Mouse (Mus musculus) lung, adult 2 months (tissue): ENCODE measurements around the gene March1. TPM values are rescaled to one million over a fixed set of nuclear protein-coding genes. Genes with fewer than 3 reads are reported as not detected.

Source experiments
- DNase-seq: peaks from one replicate; pipeline ENCODE4 v3.0.0; 2022
- H3K4me1 ChIP-seq: fragments of 200-500 bp; 2 replicates; pipeline ENCODE4 v1.6.1; 2011; ENCODE audit warnings: low read length; ENCODE audit not compliant: control insufficient read depth, insufficient read depth
- H3K4me3 ChIP-seq: fragments of 200-500 bp; replicated peaks from 2 replicates; pipeline ENCODE3; 2011; ENCODE audit warnings: low read depth, mild to moderate bottlenecking, control low read depth, low read length; ENCODE audit errors: extremely low read depth
- CTCF ChIP-seq: fragments of 200-500 bp; IDR thresholded peaks from 2 replicates; pipeline ENCODE4 v1.5.1; 2011; ENCODE audit warnings: mild to moderate bottlenecking, low read length, control low read depth; ENCODE audit not compliant: insufficient read depth
- POLR2A ChIP-seq: fragments of 200-500 bp; IDR thresholded peaks from 2 replicates; pipeline ENCODE4 v1.6.1; 2011; ENCODE audit warnings: low read depth, mild to moderate bottlenecking, control low read depth, low read length, borderline replicate concordance; ENCODE audit errors: extremely low read depth
- WGBS: fragments of 180-500 bp; shearing (Covaris S2); methylation state at CpG from one replicate; pipeline ENCODE4 v1.1.7; 2018; 5-methylcytosine and 5-hydroxymethylcytosine counted together
- polyA plus RNA-seq: library from polyadenylated mRNA; depleted of rRNA; stranded (reverse); fragments of >200 nt; gene quantifications from 2 replicates; pipeline ENCODE4 v1.2.3, GENCODE M21; 2012; rRNA removed

The March1 gene
- 1.8 and 3.0 TPM in 2 replicates for polyA plus RNA-seq

- no peak within 1 kb of the TSS for H3K4me3 ChIP-seq
- TF ChIP-seq POLR2A = no peak
- no peak for TF ChIP-seq CTCF
- H3K4me1 ChIP-seq = no peaks in the 10 kb centered on the region
- no peak for DNase-seq
- WGBS = 3% methylated on average over 23 of the region's 23 CpGs
Measured at GRCm38 (mm10) chr8:65617871-65618751, at the start of gene March1. TSS of gene March1 (plus strand) at chr8:65617900.

- Histone ChIP-seq H3K4me3 (no peak overlapping the region), H3K4me1 (no peaks in the 10 kb centered on the region)
- DNase-seq = no peak
- WGBS = 24% methylated on average over 1 of the region's 1 CpGs
- TF ChIP-seq POLR2A (no peak), CTCF (no peak)
Measured at GRCm38 (mm10) chr8:65586909-65587308, 30.8 kb upstream of the March1 start.

GRCm38 (mm10) chr8:65603241-65603640, 14.5 kb upstream of the March1 start:
- 35% methylated on average over 2 of the region's 2 CpGs for WGBS
- H3K4me3 ChIP-seq = no peak overlapping the region
- no peaks in the 10 kb centered on the region for H3K4me1 ChIP-seq
- DNase-seq = no peak
- TF ChIP-seq CTCF (no peak), POLR2A (no peak)

- Histone ChIP-seq H3K4me3 (no peak overlapping the region), H3K4me1 (no peaks in the 10 kb centered on the region)
- no peak for TF ChIP-seq CTCF
- TF ChIP-seq POLR2A = no peak
- 78% methylated on average over 2 of the region's 2 CpGs for WGBS
- no peak for DNase-seq
Measured at GRCm38 (mm10) chr8:65609509-65609908, 8.2 kb upstream of the March1 start.

GRCm38 (mm10) chr8:65618966-65619365, 1.3 kb downstream of the March1 start:
- DNase-seq = no peak
- TF ChIP-seq CTCF (no peak), POLR2A (no peak)
- Histone ChIP-seq H3K4me3 (no peak overlapping the region), H3K4me1 (no peaks in the 10 kb centered on the region)
- WGBS = 32% methylated on average over 7 of the region's 7 CpGs

- no peak overlapping the region for H3K4me3 ChIP-seq
- TF ChIP-seq POLR2A = no peak
- no peak for TF ChIP-seq CTCF
- no peaks in the 10 kb centered on the region for H3K4me1 ChIP-seq
- no peak for DNase-seq
Measured at GRCm38 (mm10) chr8:65644931-65645330, 27.2 kb downstream of the March1 start.

GRCm38 (mm10) chr8:65645502-65645901, 27.8 kb downstream of the March1 start:
- no peak overlapping the region for H3K4me3 ChIP-seq
- no peaks in the 10 kb centered on the region for H3K4me1 ChIP-seq
- 47% methylated on average over 1 of the region's 1 CpGs for WGBS
- TF ChIP-seq POLR2A (no peak), CTCF (no peak)
- no peak for DNase-seq

- no peak for DNase-seq
- whole genome bisulfite sequencing = 84% methylated on average over 1 of the region's 1 CpGs
- no peaks in the 10 kb centered on the region for H3K4me1 ChIP-seq
- TF ChIP-seq POLR2A = no peak
- no peak for TF ChIP-seq CTCF
- no peak overlapping the region for H3K4me3 ChIP-seq
Measured at GRCm38 (mm10) chr8:65645945-65646344, 28.2 kb downstream of the March1 start.

- Histone ChIP-seq H3K4me3 (no peak overlapping the region), H3K4me1 (no peaks in the 10 kb centered on the region)
- 51% methylated on average over 6 of the region's 6 CpGs for WGBS
- DNase-seq = no peak
- TF ChIP-seq CTCF (no peak), POLR2A (no peak)
Measured at GRCm38 (mm10) chr8:65655924-65656323, 38.2 kb downstream of the March1 start.

- Histone ChIP-seq H3K4me3 (no peak overlapping the region), H3K4me1 (no peaks in the 10 kb centered on the region)
- no peak for TF ChIP-seq POLR2A
- no peak for TF ChIP-seq CTCF
- DNase-seq = no peak
- WGBS = 84% methylated on average over 2 of the region's 2 CpGs
Measured at GRCm38 (mm10) chr8:65661885-65662284, 44.2 kb downstream of the March1 start.
